In genomic region chr2:90674555-90674954, GRCm38 (mm10) we compare ENCODE assay signal across 14 mouse cellular contexts. TPM values are rescaled to one million over a fixed set of nuclear protein-coding genes. Genes with fewer than 3 reads are reported as not detected.
DNase-seq lines count a peak whose midpoint lies in the region; ATAC-seq and TF ChIP-seq lines count a peak whose summit lies in the region.
"Had no signal": no experiment of that assay in that cellular context is flagged by ENCODE, and none has a peak within 500 bp of the region (broad histone marks: within the 10 kb centered on the region; RNA-seq: fewer than 3 reads in every experiment).

No protein-coding gene starts in this region.

- TF ChIP-seq CTCF in forebrain, postnatal 0 days (IDR thresholded peaks at IDR 0.05; ENCODE audit: low read depth), result peak; percentile 20; the same call in 1 of the 2 replicates
- peak; percentile 23 for TF ChIP-seq CTCF in left cerebral cortex, adult 2 months (IDR thresholded peaks at IDR 0.05)

- H3K4me3 ChIP-seq in forebrain, postnatal 0 days (ENCODE audit: low read depth, low read length), result no peak overlapping the region
- no peak overlapping the region for H3K4me3 ChIP-seq in forebrain, embryonic 13.5 days
- no peak overlapping the region for H3K4me3 ChIP-seq in left cerebral cortex, adult 2 months
- H3K4me3 ChIP-seq: embryonic facial prominence, embryonic 10.5 days; limb, embryonic 10.5 days had no signal

- peak; percentile 10 for DNase-seq in forebrain, postnatal 0 days
- DNase-seq in left cerebral cortex, adult 2 months (ENCODE audit: extremely low spot score in 1 of 2, low spot score in 2 of 2), result no peak
- no peak for DNase-seq in left cerebral cortex, postnatal 25 days (ENCODE audit: low spot score in 2 of 2)
- DNase-seq in B cell, adult 2 months, result peak; percentile 25 to 26
- peak; percentile 57 for DNase-seq in ZHBTc4 (ENCODE audit: low read depth, low spot score)
- DNase-seq in thymus, postnatal 0 days (ENCODE audit: low spot score), result no peak
- DNase-seq in layer of hippocampus, adult 11-12 months (ENCODE audit: low spot score), result no peak
- DNase-seq: heart, postnatal 36 days; layer of hippocampus, adult 9-11 months; lung, adult 18-20 months had no signal

- no peak overlapping the region for H3K9ac ChIP-seq in forebrain, postnatal 0 days
- H3K9ac ChIP-seq in forebrain, embryonic 13.5 days, result no peak overlapping the region

- no peak overlapping the region for H3K4me2 ChIP-seq in forebrain, postnatal 0 days (ENCODE audit: low read depth)
- H3K4me2 ChIP-seq in forebrain, embryonic 13.5 days, result no peak overlapping the region
- H3K4me2 ChIP-seq: midbrain, embryonic 11.5 days had no signal

- no peaks in the 10 kb centered on the region for H3K36me3 ChIP-seq in forebrain, postnatal 0 days (ENCODE audit: insufficient read depth)
- H3K36me3 ChIP-seq in forebrain, embryonic 13.5 days (ENCODE audit: poor library complexity, severe bottlenecking), result no peaks in the 10 kb centered on the region
- H3K36me3 ChIP-seq: embryonic facial prominence, embryonic 10.5 days; limb, embryonic 10.5 days had no signal

- ATAC-seq in forebrain, postnatal 0 days, result no peak
- no peak for ATAC-seq in forebrain, embryonic 13.5 days

- intact Hi-C loops in left cerebral cortex, adult 2 months (cut with DNase I), result no loop called here
- intact Hi-C loops in left cerebral cortex, postnatal 25 days (cut with DNase I), result no loop called here

- no peaks in the 10 kb centered on the region for H3K4me1 ChIP-seq in forebrain, postnatal 0 days (ENCODE audit: insufficient read depth)
- peaks cover 5% of the 10 kb centered on the region for H3K4me1 ChIP-seq in forebrain, embryonic 13.5 days

- no peaks in the 10 kb centered on the region for H3K9me3 ChIP-seq in forebrain, postnatal 0 days (ENCODE audit: low read length)
- no peaks in the 10 kb centered on the region for H3K9me3 ChIP-seq in forebrain, embryonic 13.5 days (replicated peaks)
- H3K9me3 ChIP-seq: limb, embryonic 10.5 days had no signal

- 95% methylated on average over 2 of the region's 2 CpGs for WGBS in forebrain, postnatal 0 days
- 96% methylated on average over 2 of the region's 2 CpGs for WGBS in forebrain, embryonic 13.5 days

- H3K27me3 ChIP-seq in forebrain, postnatal 0 days (ENCODE audit: insufficient read depth, low read length), result no peaks in the 10 kb centered on the region
- no peaks in the 10 kb centered on the region for H3K27me3 ChIP-seq in forebrain, embryonic 13.5 days

- no peak overlapping the region for H3K27ac ChIP-seq in forebrain, postnatal 0 days (ENCODE audit: low read depth, low read length)
- H3K27ac ChIP-seq in forebrain, embryonic 13.5 days, result no peak overlapping the region
- H3K27ac ChIP-seq in left cerebral cortex, adult 2 months, result no peak overlapping the region
- H3K27ac ChIP-seq: embryonic facial prominence, embryonic 10.5 days; limb, embryonic 10.5 days had no signal

RNA-seq across cellular contexts. Expression of gene Nup160, which starts 2.5 kb away (rescaled TPM):
- 21.6 and 22.9 TPM in 2 replicates for total RNA-seq in forebrain, postnatal 0 days (2014; rRNA removed)
- 6.2 and 10.9 TPM in 2 replicates for polyA plus RNA-seq in forebrain, postnatal 0 days (2015; fragmentation: Nextera tagmentation; extraction: Ambion mirVana)
- polyA plus RNA-seq in forebrain, embryonic 13.5 days (2015; fragmentation: Nextera tagmentation; extraction: Ambion mirVana), result 30.7 and 36.4 TPM in 2 replicates
- 10 to 100 TPM; 15.2 to 25.4 TPM for total RNA-seq in left cerebral cortex, adult 2 months (2021)
- 10 to 100 TPM; 18.2 to 20.7 TPM for total RNA-seq in left cerebral cortex, postnatal 25 days (2021)
- polyA plus RNA-seq in thymus, postnatal 0 days (2015; fragmentation: Nextera tagmentation; extraction: Ambion mirVana), result 31.2 and 31.8 TPM in 2 replicates

Comparison
In these comparisons a context has a peak if more than half of its experiments do, and no peak if none do; other contexts are left out.
1. DNase-seq: peak in forebrain, postnatal 0 days (single experiment), B cell, adult 2 months (2 of 2) and ZHBTc4 (single experiment); none in left cerebral cortex, adult 2 months (0 of 2), left cerebral cortex, postnatal 25 days (0 of 2), thymus, postnatal 0 days (single experiment) and layer of hippocampus, adult 11-12 months (single experiment).